Mouse (Mus musculus): ENCODE results near the gene Rufy1.
"Not testable (repeated sequence)": the region's sequence is repeated elsewhere in the genome, so short reads cannot be mapped to it uniquely, and the experiment has no call there.

Gene Rufy1

GRCm38 (mm10) chr11:50430277-50431133, at the start of gene Rufy1:
Gene Rufy1, minus strand, starts transcription at chr11:50431125.
- peak; percentile 86 for DNase-seq (ENCODE audit: low read depth, low spot score)

- no peak for DNase-seq (ENCODE audit: low read depth, low spot score)
Observed at GRCm38 (mm10) chr11:50478072-50478471, 47.1 kb upstream of the Rufy1 start.

- DNase-seq (ENCODE audit: low read depth, low spot score) = peak; percentile 35
Observed at GRCm38 (mm10) chr11:50477486-50478070, 46.7 kb upstream of the Rufy1 start.

DNA sequence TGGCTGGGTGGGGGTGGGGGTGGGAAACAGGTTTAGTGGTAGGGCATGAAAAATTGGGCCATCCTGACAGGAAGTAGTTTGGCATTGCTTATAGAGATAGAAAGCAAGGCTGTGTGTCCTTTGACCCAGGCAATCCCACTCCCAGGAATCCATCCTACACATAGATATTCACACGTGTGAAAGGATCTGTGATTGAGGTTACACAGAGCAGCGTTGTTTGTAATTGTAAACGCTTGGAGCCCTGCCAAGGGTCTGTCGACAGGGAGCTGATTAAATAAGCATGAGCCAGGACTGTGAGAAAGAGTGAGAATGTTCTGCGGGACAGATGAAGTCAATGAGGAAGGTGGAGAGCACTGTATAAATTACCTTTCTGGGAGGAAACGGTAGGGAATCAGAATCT, 46.0 kb upstream of the Rufy1 start:
- DNase-seq (ENCODE audit: low read depth, low spot score) = peak; percentile 16

DNA sequence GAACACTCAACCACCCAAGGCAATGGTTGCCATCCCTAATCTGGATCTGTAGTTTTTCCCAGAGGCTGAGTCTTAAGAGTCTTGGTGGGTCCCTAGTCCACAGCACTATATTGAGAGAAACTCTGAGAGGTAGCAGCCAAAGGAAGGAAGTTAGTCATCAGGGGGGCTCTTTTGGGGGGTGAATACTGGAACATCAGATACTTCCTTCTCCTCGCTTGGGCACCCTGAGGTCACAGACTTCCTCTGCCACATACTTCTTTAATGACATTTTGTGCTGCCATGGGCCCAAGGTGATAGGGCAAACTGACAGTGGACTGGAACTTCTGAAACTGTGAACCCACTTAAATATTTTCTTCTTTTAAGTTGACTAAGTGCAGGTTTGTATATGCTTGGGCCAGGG, 43.0 kb upstream of the Rufy1 start:
- no peak for DNase-seq (ENCODE audit: low read depth, low spot score)

DNA sequence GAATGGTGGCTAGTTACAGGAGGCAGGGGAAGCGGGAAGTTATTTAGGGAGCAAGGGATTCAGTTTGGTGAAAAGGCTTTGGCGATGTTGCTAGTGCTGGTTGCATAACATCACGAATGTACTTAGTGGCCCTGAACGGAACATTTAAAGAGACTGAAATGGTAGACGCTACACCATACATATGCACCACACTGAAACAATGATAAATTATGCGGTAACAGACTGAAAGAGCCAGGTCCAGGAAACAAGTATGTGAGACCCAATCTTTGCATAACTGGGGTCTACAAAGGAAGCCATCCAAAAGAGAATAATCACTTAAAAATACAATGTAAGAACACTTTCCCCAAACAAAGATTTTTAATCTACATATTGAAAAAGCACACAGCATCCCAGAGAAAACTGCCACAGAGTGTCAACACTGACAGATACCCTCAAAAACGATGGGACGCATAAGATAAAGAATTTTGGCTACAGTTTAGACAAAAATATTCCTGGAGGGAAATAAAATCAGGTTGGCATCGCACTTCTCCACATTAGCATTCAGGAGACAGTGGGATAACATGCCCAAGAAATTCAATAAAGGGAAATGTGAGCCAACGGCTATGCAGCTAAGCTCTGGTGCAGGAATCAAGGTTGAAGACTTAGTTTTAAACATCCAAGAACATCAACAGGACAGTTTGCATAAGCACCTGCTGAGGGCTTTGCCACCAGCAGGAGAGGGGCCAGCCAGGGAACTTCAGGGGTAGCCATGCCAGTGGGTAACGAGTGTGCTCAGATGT, 41.4 kb upstream of the Rufy1 start:
- peak; percentile 27 for DNase-seq (ENCODE audit: low read depth, low spot score)

GRCm38 (mm10) chr11:50461481-50461880, 30.6 kb upstream of the Rufy1 start:
- DNase-seq (ENCODE audit: low read depth, low spot score) = no peak

DNA sequence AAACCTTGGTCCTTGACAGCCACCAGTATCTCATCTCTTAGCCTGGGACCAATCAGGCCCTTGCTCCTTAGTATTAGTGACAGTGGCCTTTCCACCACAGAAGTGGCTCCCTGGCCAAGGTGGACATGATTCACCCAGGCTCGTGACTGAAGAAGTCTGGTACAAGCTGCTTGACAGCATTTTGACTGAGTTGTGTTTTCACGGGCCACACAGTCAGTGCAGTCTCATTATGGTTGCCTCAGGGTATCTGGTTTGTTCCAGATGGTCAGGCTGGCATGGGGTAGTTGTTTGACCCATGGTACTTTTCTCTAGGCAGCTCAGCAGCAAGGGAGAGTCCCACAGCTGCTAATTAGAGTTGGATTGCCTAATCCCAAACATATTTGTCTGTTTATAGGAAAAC, 28.3 kb upstream of the Rufy1 start:
- DNase-seq (ENCODE audit: low read depth, low spot score) = no peak

- DNase-seq (ENCODE audit: low read depth, low spot score) = peak; percentile 60
Observed at GRCm38 (mm10) chr11:50457111-50457911, 26.4 kb upstream of the Rufy1 start.

GRCm38 (mm10) chr11:50456455-50456854, 25.5 kb upstream of the Rufy1 start:
- no peak for DNase-seq (ENCODE audit: low read depth, low spot score)

GRCm38 (mm10) chr11:50454934-50455333, 24.0 kb upstream of the Rufy1 start:
- peak; percentile 31 for DNase-seq (ENCODE audit: low read depth, low spot score)

DNA sequence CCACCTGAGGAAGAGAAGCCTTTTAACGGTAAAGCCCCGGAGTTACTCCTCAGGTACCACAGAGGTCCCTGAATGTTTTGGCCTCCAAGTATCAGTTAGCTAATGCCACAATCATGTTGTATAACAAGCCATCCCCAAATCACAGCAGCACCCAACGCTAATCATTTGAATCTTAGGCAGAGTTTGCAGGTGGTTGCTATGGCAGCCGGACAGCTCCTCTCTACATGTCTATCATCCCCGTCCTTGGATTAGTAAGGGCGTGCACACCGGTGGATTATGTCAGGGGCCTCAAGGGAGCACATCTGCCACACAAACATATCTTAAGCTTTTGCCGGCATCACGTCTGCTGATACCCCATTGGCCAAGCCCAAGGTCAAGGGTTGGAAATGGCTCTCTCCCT, 19.3 kb upstream of the Rufy1 start:
- peak; percentile 35 for DNase-seq (ENCODE audit: low read depth, low spot score)

DNA sequence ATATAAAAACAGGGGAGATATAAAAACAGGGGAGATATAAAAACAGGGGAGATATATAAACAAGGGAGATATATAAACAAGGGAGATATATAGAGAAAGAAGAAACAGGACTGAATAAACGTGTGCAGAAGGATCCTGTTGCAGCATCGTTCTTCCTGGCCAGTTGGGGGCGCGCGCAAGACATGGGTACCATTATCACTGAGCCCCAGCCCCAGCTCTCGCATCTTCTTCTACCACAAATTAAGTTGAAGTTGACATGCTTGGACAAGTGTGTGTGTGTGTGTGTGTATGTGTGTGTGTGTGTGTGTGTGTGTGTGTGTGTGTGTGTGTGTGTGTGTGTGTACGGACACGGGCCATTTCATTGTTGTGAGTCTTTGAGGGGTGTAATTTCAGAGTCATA, 17.2 kb upstream of the Rufy1 start:
- not testable (repeated sequence) for DNase-seq (ENCODE audit: low read depth, low spot score)

- DNase-seq (ENCODE audit: low read depth, low spot score) = peak; percentile 52
Observed at GRCm38 (mm10) chr11:50443259-50444065, 12.5 kb upstream of the Rufy1 start.

- DNase-seq (ENCODE audit: low read depth, low spot score) = peak; percentile 92
Observed at GRCm38 (mm10) chr11:50441637-50442036, 10.7 kb upstream of the Rufy1 start.

GRCm38 (mm10) chr11:50440691-50441090, 9.8 kb upstream of the Rufy1 start:
- no peak for DNase-seq (ENCODE audit: low read depth, low spot score)

- peak; percentile 67 for DNase-seq (ENCODE audit: low read depth, low spot score)
Observed at GRCm38 (mm10) chr11:50439857-50440256, 8.9 kb upstream of the Rufy1 start.

DNA sequence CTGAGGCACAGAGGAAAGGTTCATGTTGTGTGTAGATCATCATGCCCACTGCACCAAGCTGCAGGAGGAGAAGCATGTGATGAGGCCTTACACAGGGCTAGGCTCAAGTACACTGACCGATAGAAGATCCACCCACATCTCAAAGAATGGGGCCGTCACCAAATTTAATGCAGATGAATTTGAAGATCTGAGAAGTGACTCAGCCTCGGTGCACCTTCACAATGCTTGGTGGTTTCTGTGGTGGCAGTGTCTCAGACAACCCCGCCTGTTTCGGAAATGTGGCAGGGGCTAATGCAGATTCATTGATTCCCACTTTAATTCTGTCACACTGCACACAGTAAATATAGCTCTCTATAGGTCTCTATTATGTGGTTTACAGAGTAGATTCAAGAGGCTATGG, 2.0 kb upstream of the Rufy1 start:
- DNase-seq (ENCODE audit: low read depth, low spot score) = no peak

GRCm38 (mm10) chr11:50432069-50432440, 1.1 kb upstream of the Rufy1 start:
- DNase-seq (ENCODE audit: low read depth, low spot score) = peak; percentile 31

DNA sequence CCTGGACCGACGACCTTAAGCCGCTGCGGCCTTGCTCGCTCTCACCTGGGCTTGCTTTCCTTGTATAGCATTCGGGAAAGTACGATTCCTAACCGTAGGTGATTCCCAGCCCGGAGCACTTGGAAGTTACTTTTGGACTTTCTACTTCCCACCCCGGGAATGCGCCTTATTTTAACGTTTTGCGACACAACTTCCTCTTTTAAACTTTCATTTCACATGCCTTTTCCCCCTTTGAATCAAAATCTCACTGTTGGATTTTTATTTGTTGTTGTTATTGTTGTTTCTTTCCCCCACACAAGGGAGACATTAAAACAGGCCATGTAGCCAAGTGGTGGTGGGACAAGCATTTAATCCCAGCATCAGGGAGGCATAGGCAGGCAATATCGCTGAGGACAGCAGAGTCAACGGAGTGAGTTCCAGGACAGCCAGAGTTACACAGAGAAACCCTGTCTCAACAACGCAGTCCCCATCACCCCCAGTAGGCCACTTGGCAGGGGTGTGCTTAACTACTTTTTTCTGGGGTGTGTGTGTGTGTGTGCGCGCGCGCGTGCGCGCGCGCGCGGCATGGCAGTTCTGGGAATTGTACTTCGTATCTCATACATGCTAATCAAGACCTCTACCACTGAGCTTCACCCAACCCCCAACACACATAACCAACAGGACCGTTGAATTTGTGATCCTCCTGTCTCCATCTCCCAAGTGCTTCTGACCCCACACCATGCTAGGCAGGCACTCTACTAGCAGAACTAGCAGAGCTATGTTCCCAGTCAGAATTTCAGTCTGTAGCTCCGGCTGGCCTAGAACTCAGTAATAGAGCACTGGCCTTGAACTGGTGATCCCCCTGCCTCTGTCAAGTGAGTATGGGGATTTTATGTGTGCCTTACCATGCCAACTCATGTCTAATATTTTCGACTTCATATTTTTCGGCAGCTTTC, 476 bp upstream of the Rufy1 start:
- peak; percentile 26 for DNase-seq (ENCODE audit: low read depth, low spot score)
